Mouse (Mus musculus): Measurements from ENCODE around the gene Ier3. TPM values are rescaled to one million over a fixed set of nuclear protein-coding genes. Genes with fewer than 3 reads are reported as not detected.

Gene Ier3
- total RNA-seq (2014; fragmentation: Nextera tagmentation) (4.6 and 18.1 TPM in 2 replicates), total RNA-seq (2017) (44.3 and 53.7 TPM in 2 replicates)

- peak; percentile 54 for ATAC-seq (replicated peaks; ENCODE audit: poor library complexity, severe bottlenecking)
These were observed at the start of gene Ier3 for GRCm38 (mm10) chr17:35821439-35822430. Gene Ier3 (plus strand): TSS chr17:35821684.

- ATAC-seq (replicated peaks; ENCODE audit: poor library complexity, severe bottlenecking): peak; percentile 78
These were observed 44.5 kb upstream of the Ier3 start for GRCm38 (mm10) chr17:35776811-35777609.

- no peak for ATAC-seq (replicated peaks; ENCODE audit: poor library complexity, severe bottlenecking)
These were observed 42.5 kb upstream of the Ier3 start for GRCm38 (mm10) chr17:35778965-35779364.

DNA sequence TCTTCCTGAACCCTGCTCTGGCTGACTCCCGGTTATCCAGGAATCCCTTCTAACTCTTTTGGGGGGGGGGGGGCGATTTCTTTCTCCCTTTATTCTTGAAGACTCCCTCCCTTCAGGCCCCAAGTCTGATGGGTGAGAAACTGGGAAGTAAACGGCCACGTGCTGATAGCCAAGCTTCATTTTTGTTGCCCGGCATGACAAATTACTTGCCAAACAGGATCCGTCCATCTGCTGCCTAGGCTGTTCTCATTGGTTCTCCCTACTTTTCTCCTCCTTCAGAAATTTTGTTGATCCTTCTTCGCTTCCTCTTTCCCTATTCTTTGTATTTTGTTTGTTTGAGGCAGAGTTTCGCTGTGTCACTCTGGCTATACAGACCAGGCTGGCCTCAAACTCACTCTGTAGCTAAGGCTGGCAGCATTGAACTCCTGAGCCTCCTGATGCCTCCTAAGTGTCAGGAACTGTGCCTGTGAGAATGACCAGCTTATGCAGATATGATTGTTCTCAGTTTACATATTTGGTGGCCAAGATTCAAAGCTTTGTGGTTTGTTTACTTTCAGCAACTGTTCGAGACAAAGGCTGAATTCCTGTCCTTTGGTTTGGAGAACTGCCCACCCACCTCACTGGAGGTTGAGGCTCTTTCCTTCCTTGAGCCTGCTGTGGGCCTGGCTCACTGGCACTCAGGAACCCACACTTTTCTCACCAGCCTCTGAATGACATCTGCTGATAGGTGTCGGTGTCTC lies 41.8 kb upstream of the Ier3 start:
- ATAC-seq (replicated peaks; ENCODE audit: poor library complexity, severe bottlenecking): peak; percentile 21

- ATAC-seq (replicated peaks; ENCODE audit: poor library complexity, severe bottlenecking): peak; percentile 46
These were observed 41.1 kb upstream of the Ier3 start for GRCm38 (mm10) chr17:35780362-35780761.

DNA sequence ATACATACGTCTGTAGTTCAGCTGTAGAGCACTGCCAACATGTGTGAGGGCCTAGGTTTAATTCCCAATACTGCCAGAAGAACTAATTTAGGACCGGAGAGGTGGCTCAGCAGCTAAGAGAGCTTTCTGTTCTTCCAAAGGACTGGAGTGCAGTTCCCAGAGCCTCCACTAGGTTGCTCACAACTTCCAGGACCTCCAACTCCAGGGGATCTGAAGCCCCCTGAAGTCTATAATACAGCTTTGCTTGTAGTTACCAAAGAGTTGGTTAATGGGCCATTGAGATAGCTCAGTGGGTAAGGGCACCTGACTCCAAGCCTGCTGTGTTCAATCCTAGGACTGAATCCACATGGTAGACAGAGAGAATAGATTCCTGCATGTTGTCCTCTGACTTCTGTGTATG lies 39.1 kb upstream of the Ier3 start:
- ATAC-seq (replicated peaks; ENCODE audit: poor library complexity, severe bottlenecking): no peak

DNA sequence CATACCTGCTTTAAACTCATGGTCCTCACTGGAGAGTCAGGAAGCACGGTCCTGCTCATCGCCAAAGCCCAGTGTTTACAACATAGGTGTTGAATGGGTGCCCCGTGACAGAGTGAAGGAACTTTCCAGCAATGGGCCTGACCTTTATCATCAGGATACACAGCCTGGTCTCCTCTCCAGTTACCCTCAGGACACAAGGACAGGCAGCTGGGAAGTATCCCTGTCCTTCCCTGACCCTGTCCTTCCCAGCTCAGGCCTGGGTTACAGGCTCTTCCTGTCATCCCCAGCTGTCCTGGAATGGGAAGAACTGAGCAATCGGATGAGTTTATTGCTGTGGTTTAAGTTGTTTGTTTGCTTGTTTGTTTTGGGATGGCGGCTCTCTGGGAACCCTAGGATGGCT lies 38.6 kb upstream of the Ier3 start:
- no peak for ATAC-seq (replicated peaks; ENCODE audit: poor library complexity, severe bottlenecking)

- peak; percentile 26 for ATAC-seq (replicated peaks; ENCODE audit: poor library complexity, severe bottlenecking)
These were observed 37.5 kb upstream of the Ier3 start for GRCm38 (mm10) chr17:35783944-35784343.

DNA sequence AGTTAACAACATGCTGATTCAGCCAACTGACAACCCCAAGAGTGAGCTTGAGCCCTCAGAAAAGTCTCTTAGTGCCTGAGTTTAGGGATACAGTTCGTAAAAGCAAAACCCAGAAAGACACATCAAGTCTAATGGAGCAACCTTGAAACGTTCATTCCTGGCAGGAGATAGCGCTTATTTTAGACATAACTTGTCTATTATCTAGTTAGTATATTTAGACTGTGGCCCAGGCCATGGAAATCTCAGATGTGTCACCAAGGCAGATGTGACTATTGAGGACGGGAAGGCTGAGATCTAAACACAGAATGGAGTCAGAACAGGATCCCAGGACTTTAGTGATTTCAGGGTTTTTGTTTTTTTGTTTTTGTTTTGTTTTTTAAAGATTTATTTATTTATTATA lies 36.3 kb upstream of the Ier3 start:
- ATAC-seq (replicated peaks; ENCODE audit: poor library complexity, severe bottlenecking): no peak

- ATAC-seq (replicated peaks; ENCODE audit: poor library complexity, severe bottlenecking): no peak
These were observed 34.0 kb upstream of the Ier3 start for GRCm38 (mm10) chr17:35787493-35787892.

DNA sequence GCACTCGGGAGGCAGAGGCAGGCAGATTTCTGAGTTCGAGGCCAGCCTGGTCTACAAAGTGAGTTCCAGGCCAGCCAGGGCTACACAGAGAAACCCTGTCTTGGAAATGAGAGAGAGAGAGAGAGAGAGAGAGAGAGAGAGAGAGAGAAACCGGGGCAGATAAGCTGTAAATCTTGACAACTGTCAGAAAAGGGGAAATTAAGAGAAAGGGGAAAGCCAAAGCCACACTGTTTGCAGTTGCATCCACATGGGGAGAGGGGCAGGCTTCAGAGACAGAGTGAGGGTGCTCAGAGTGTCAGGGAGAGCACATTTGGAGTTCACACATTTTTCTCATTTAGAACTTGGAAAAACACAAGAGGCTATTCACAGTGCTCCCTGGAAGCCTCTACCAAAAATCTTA lies 33.5 kb upstream of the Ier3 start:
- ATAC-seq (replicated peaks; ENCODE audit: poor library complexity, severe bottlenecking): peak; percentile 79

- peak; percentile 52 for ATAC-seq (replicated peaks; ENCODE audit: poor library complexity, severe bottlenecking)
These were observed 30.6 kb upstream of the Ier3 start for GRCm38 (mm10) chr17:35790933-35791332.

GRCm38 (mm10) chr17:35792837-35793236 lies 28.6 kb upstream of the Ier3 start:
- ATAC-seq (replicated peaks; ENCODE audit: poor library complexity, severe bottlenecking): no peak

GRCm38 (mm10) chr17:35795099-35795498 lies 26.4 kb upstream of the Ier3 start:
- peak; percentile 21; the same call in 1 of the 2 replicates for ATAC-seq (replicated peaks; ENCODE audit: poor library complexity, severe bottlenecking)

DNA sequence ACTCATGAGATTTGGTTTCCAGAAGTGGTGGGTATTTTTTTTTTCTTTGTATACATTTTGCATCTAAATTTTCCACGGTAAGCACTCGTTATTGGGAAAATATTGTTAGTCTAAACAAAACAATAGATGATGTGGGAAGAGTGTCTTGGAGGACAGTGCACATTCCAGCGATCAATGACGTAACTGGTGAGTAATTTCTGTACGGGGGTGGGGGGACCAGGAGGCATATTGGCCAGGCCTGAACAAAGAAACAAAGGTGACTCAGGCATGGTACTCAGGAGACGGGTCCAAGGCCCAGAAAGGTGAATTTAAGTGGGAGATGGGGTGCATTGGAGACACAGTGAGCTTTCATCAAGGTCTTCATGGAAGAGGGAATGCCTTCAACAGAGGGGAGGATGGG lies 25.8 kb upstream of the Ier3 start:
- ATAC-seq (replicated peaks; ENCODE audit: poor library complexity, severe bottlenecking): no peak

- ATAC-seq (replicated peaks; ENCODE audit: poor library complexity, severe bottlenecking): no peak
These were observed 24.6 kb upstream of the Ier3 start for GRCm38 (mm10) chr17:35796835-35797234.

- no peak for ATAC-seq (replicated peaks; ENCODE audit: poor library complexity, severe bottlenecking)
These were observed 20.6 kb upstream of the Ier3 start for GRCm38 (mm10) chr17:35800905-35801304.

DNA sequence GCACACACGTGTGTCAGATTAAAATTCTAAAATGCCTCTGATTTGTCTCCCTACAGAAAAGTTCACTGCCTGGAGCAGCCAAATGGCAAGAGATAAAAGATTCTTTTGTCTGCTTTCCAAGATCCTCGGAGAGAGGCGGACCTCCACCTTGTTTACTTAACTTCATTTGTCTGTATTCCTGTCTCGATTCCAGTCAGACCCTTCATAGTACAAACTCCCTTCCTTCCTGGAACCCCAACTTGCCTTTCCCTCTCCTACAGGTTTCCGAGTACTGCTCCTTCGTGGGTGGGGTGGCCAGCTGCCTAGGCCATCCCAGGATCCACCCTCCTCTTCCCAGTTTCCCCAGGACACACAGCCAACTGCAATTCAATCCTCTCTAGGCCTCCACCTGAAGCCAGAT lies 18.5 kb upstream of the Ier3 start:
- ATAC-seq (replicated peaks; ENCODE audit: poor library complexity, severe bottlenecking): no peak

- no peak for ATAC-seq (replicated peaks; ENCODE audit: poor library complexity, severe bottlenecking)
These were observed 17.6 kb upstream of the Ier3 start for GRCm38 (mm10) chr17:35803858-35804399.

DNA sequence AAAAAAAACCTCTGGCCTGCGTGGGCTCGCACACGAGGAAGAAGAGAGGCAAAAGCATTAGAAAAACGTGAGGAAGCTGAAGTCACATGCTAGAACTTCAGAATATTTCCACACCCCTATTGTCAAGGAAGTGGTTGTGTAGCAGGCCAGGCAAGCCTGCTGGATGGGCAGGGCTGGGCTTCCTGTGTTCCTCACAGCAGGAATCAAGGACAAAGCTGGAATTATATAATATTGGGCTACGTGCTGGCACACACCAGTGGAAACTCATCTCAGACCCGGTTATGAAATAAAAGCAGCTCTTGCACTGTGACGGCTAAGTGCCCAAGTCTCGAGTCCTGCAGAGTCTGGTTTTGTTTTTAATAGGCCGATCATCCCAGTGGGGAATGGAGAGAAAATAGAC lies 13.4 kb upstream of the Ier3 start:
- peak; percentile 76 for ATAC-seq (replicated peaks; ENCODE audit: poor library complexity, severe bottlenecking)

Data from granulocyte monocyte progenitor cell, adult 5-6 weeks (primary cell).